ENCODE assay signal across 16 mouse cellular contexts in the genomic region with DNA sequence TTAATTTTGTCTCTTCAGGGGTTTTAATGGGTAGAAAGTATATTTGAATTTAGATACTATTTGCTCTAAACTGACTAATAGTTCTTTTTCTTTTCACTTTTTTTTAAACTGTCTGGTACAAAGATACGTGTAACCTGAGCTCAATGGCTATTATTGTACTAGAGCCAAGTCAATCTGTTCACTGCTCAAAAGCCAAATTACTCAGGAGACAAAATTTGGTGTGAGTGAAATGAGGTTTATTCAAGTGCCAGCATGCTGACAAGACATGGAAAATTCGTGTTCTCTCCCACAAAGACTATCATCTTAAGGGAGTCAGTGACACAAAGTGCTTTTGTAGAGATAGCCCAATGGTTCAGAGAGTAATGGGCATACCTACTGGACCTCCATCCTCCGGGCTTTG.
"Had no signal": no experiment of that assay in that cellular context is flagged by ENCODE, and none has a peak within 500 bp of the region (broad histone marks: within the 10 kb centered on the region; RNA-seq: fewer than 3 reads in every experiment).

No protein-coding gene starts in this region.

- DNase-seq: gastrocnemius, postnatal 10 days; gastrocnemius, postnatal 25 days; heart, adult 18-20 months; heart, postnatal 10 days; heart, postnatal 4 days; kidney, adult 18-20 months; kidney, adult 8-10 months; kidney, postnatal 10 days; kidney, postnatal 25 days; kidney, postnatal 4 days; left cerebral cortex, postnatal 4 days had no signal

- ATAC-seq: hindbrain, embryonic 16.5 days; inflammation-experienced regulatory T-cells, adult 6 months; intestine, embryonic 15.5 days; intestine, postnatal 0 days; liver, embryonic 12.5 days had no signal
